Mouse (Mus musculus): ENCODE data around the gene Pogk. TPM values are rescaled to one million over a fixed set of nuclear protein-coding genes. Genes with fewer than 3 reads are reported as not detected.

Gene Pogk
- polyA plus RNA-seq, 1 experiment from 2014 or later: 41.2 TPM

- no peak overlapping the region for H3K4me2 ChIP-seq (replicated peaks)
- no peaks in the 10 kb centered on the region for H3K27me3 ChIP-seq (ENCODE audit: control insufficient read depth, insufficient read depth, low read length)
- H3K36me3 ChIP-seq (replicated peaks; ENCODE audit: control insufficient read depth, insufficient read depth): no peaks in the 10 kb centered on the region
- no peak overlapping the region for H3K27ac ChIP-seq
- H3K9ac ChIP-seq: no peak overlapping the region
- ATAC-seq (ENCODE audit: low FRiP score) (no peak), DNase-seq (ENCODE audit: low spot score) (no peak)
- peaks cover 12% of the 10 kb centered on the region for H3K4me1 ChIP-seq (replicated peaks; ENCODE audit: control insufficient read depth, insufficient read depth, low read length)
- 44% methylated on average over 5 of the region's 5 CpGs for WGBS
- H3K4me3 ChIP-seq (replicated peaks; ENCODE audit: low read length): no peak overlapping the region
- no peaks in the 10 kb centered on the region for H3K9me3 ChIP-seq (ENCODE audit: control insufficient read depth, low read length)
These were observed 66.1 kb downstream of the Pogk start for GRCm38 (mm10) chr1:166343586-166343985.

- WGBS: 100% methylated on average over 1 of the region's 1 CpGs
- Histone ChIP-seq H3K36me3 (replicated peaks; ENCODE audit: control insufficient read depth, insufficient read depth) (no peaks in the 10 kb centered on the region), H3K4me1 (replicated peaks; ENCODE audit: control insufficient read depth, insufficient read depth, low read length) (peaks cover 12% of the 10 kb centered on the region), H3K4me2 (replicated peaks) (no peak overlapping the region), H3K4me3 (replicated peaks; ENCODE audit: low read length) (no peak overlapping the region), H3K27me3 (ENCODE audit: control insufficient read depth, insufficient read depth, low read length) (no peaks in the 10 kb centered on the region), H3K27ac (no peak overlapping the region), H3K9me3 (ENCODE audit: control insufficient read depth, low read length) (no peaks in the 10 kb centered on the region), H3K9ac (no peak overlapping the region)
- no peak for DNase-seq (ENCODE audit: low spot score)
- ATAC-seq (ENCODE audit: low FRiP score): no peak
These were observed 67.1 kb downstream of the Pogk start for GRCm38 (mm10) chr1:166342539-166342938.

GRCm38 (mm10) chr1:166342060-166342459, 67.6 kb downstream of the Pogk start:
- Histone ChIP-seq H3K9me3 (ENCODE audit: control insufficient read depth, low read length) (no peaks in the 10 kb centered on the region), H3K36me3 (replicated peaks; ENCODE audit: control insufficient read depth, insufficient read depth) (no peaks in the 10 kb centered on the region), H3K27ac (no peak overlapping the region), H3K4me1 (replicated peaks; ENCODE audit: control insufficient read depth, insufficient read depth, low read length) (peaks cover 12% of the 10 kb centered on the region), H3K9ac (no peak overlapping the region), H3K4me2 (replicated peaks) (no peak overlapping the region), H3K4me3 (replicated peaks; ENCODE audit: low read length) (no peak overlapping the region), H3K27me3 (ENCODE audit: control insufficient read depth, insufficient read depth, low read length) (no peaks in the 10 kb centered on the region)
- DNase-seq (ENCODE audit: low spot score): no peak
- no peak for ATAC-seq (ENCODE audit: low FRiP score)
- WGBS: 80% methylated on average over 2 of the region's 2 CpGs

- Histone ChIP-seq H3K9me3 (ENCODE audit: control insufficient read depth, low read length) (no peaks in the 10 kb centered on the region), H3K4me3 (replicated peaks; ENCODE audit: low read length) (no peak overlapping the region), H3K36me3 (replicated peaks; ENCODE audit: control insufficient read depth, insufficient read depth) (no peaks in the 10 kb centered on the region), H3K4me1 (replicated peaks; ENCODE audit: control insufficient read depth, insufficient read depth, low read length) (peaks cover 8% of the 10 kb centered on the region), H3K27me3 (ENCODE audit: control insufficient read depth, insufficient read depth, low read length) (no peaks in the 10 kb centered on the region), H3K27ac (no peak overlapping the region), H3K9ac (no peak overlapping the region), H3K4me2 (replicated peaks) (no peak overlapping the region)
- no peak for ATAC-seq (ENCODE audit: low FRiP score)
- DNase-seq (ENCODE audit: low spot score): no peak
- 84% methylated on average over 6 of the region's 6 CpGs for WGBS
These were observed 70.6 kb downstream of the Pogk start for GRCm38 (mm10) chr1:166339110-166339509.

Other genes starting within 250 kb of the Pogk start
- 0.20 TPM in 1 of 2 replicates, not detected in the other for gene Mael, start 171.1 kb downstream of the Pogk start, polyA plus RNA-seq (2014; fragmentation: Nextera tagmentation; extraction: Ambion mirVana)
- gene Ildr2, start 155.7 kb downstream of the Pogk start, polyA plus RNA-seq (2014; fragmentation: Nextera tagmentation; extraction: Ambion mirVana): 3.6 and 4.1 TPM in 2 replicates
- gene Tada1, start 30.8 kb downstream of the Pogk start, polyA plus RNA-seq (2014; fragmentation: Nextera tagmentation; extraction: Ambion mirVana): 77.8 and 84.8 TPM in 2 replicates
- gene Gm4846, start 87.7 kb upstream of the Pogk start, polyA plus RNA-seq (2014; fragmentation: Nextera tagmentation; extraction: Ambion mirVana): not detected in 2 replicates
- gene Gm4847, start 237.8 kb upstream of the Pogk start, polyA plus RNA-seq (2014; fragmentation: Nextera tagmentation; extraction: Ambion mirVana): not detected in 2 replicates

Data from hindbrain, embryonic 14.5 days (tissue).